Mouse (Mus musculus): ENCODE measurements at regions not wholly inside any gene's neighbourhood (a gene's known extent, or its start where the extent isn't known, plus 50 kb on each side); places are given as distances from the start of the nearest gene placed in this dataset.
A peak's percentile ranks its signal among the peaks of the same experiment; 100 is the strongest.
"Not testable (repeated sequence)": the region's sequence is repeated elsewhere in the genome, so short reads cannot be mapped to it uniquely, and the experiment has no call there.

GRCm38 (mm10) chr6:48222971-48223370, 136.6 kb upstream of the Zfp746 start:
- no peaks in the 10 kb centered on the region for H3K4me1 ChIP-seq (replicated peaks; ENCODE audit: control insufficient read depth, insufficient read depth, low read length)
- no peaks in the 10 kb centered on the region for H3K27me3 ChIP-seq (ENCODE audit: control insufficient read depth, insufficient read depth, low read depth, low read length)
- H3K9ac ChIP-seq (ENCODE audit: low read length) = no peak overlapping the region
- no peaks in the 10 kb centered on the region for H3K9me3 ChIP-seq (ENCODE audit: control insufficient read depth, low read length)
- H3K4me2 ChIP-seq (ENCODE audit: low read depth, low read length) = no peak overlapping the region
- no peaks in the 10 kb centered on the region for H3K36me3 ChIP-seq (ENCODE audit: control insufficient read depth, insufficient read depth, low read length)
- ATAC-seq (ENCODE audit: low read depth) = no peak
- H3K27ac ChIP-seq (ENCODE audit: low read length) = no peak overlapping the region
- H3K4me3 ChIP-seq (ENCODE audit: low read length) = no peak overlapping the region

- not testable (repeated sequence) for H3K27me3 ChIP-seq (ENCODE audit: control insufficient read depth, insufficient read depth, low read depth, low read length); H3K9me3 ChIP-seq (ENCODE audit: control insufficient read depth, low read length); H3K4me1 ChIP-seq (replicated peaks; ENCODE audit: control insufficient read depth, insufficient read depth, low read length); ATAC-seq (ENCODE audit: low read depth); H3K27ac ChIP-seq (ENCODE audit: low read length); H3K36me3 ChIP-seq (ENCODE audit: control insufficient read depth, insufficient read depth, low read length); H3K9ac ChIP-seq (ENCODE audit: low read length); H3K4me3 ChIP-seq (ENCODE audit: low read length); H3K4me2 ChIP-seq (ENCODE audit: low read depth, low read length)
- 51% methylated on average over 1 of the region's 1 CpGs for WGBS
Measured at GRCm38 (mm10) chr6:48221806-48222205, 135.4 kb upstream of the Zfp746 start.

- 80% methylated on average over 4 of the region's 4 CpGs for WGBS
- no peaks in the 10 kb centered on the region for H3K27me3 ChIP-seq (ENCODE audit: control insufficient read depth, insufficient read depth, low read depth, low read length)
Measured at GRCm38 (mm10) chr6:48215212-48215611, 128.8 kb upstream of the Zfp746 start.

GRCm38 (mm10) chr6:48209739-48210138, 123.3 kb upstream of the Zfp746 start:
- Histone ChIP-seq H3K9ac (ENCODE audit: low read length) (no peak overlapping the region), H3K4me1 (replicated peaks; ENCODE audit: control insufficient read depth, insufficient read depth, low read length) (no peaks in the 10 kb centered on the region), H3K4me3 (ENCODE audit: low read length) (no peak overlapping the region), H3K4me2 (ENCODE audit: low read depth, low read length) (no peak overlapping the region), H3K9me3 (ENCODE audit: control insufficient read depth, low read length) (no peaks in the 10 kb centered on the region), H3K36me3 (ENCODE audit: control insufficient read depth, insufficient read depth, low read length) (no peaks in the 10 kb centered on the region), H3K27me3 (ENCODE audit: control insufficient read depth, insufficient read depth, low read depth, low read length) (no peaks in the 10 kb centered on the region), H3K27ac (ENCODE audit: low read length) (no peak overlapping the region)
- no peak for ATAC-seq (ENCODE audit: low read depth)
- 79% methylated on average over 2 of the region's 2 CpGs for WGBS

More at GRCm38 (mm10) chr6:48215212-48215611, 128.8 kb upstream of the Zfp746 start:
- no peak overlapping the region for H3K4me2 ChIP-seq (ENCODE audit: low read depth, low read length)
- H3K9ac ChIP-seq (ENCODE audit: low read length) = no peak overlapping the region
- H3K36me3 ChIP-seq (ENCODE audit: control insufficient read depth, insufficient read depth, low read length) = no peaks in the 10 kb centered on the region
- no peak overlapping the region for H3K27ac ChIP-seq (ENCODE audit: low read length)
- no peaks in the 10 kb centered on the region for H3K9me3 ChIP-seq (ENCODE audit: control insufficient read depth, low read length)
- no peak overlapping the region for H3K4me3 ChIP-seq (ENCODE audit: low read length)
- ATAC-seq (ENCODE audit: low read depth) = no peak
- no peaks in the 10 kb centered on the region for H3K4me1 ChIP-seq (replicated peaks; ENCODE audit: control insufficient read depth, insufficient read depth, low read length)

GRCm38 (mm10) chr6:48209103-48209502, 122.7 kb upstream of the Zfp746 start:
- Histone ChIP-seq H3K36me3 (ENCODE audit: control insufficient read depth, insufficient read depth, low read length) (no peaks in the 10 kb centered on the region), H3K4me2 (ENCODE audit: low read depth, low read length) (no peak overlapping the region), H3K9me3 (ENCODE audit: control insufficient read depth, low read length) (no peaks in the 10 kb centered on the region), H3K4me1 (replicated peaks; ENCODE audit: control insufficient read depth, insufficient read depth, low read length) (no peaks in the 10 kb centered on the region), H3K9ac (ENCODE audit: low read length) (no peak overlapping the region), H3K27me3 (ENCODE audit: control insufficient read depth, insufficient read depth, low read depth, low read length) (no peaks in the 10 kb centered on the region), H3K27ac (ENCODE audit: low read length) (no peak overlapping the region), H3K4me3 (ENCODE audit: low read length) (no peak overlapping the region)
- ATAC-seq (ENCODE audit: low read depth) = no peak
- 78% methylated on average over 2 of the region's 2 CpGs for WGBS

GRCm38 (mm10) chr6:48205722-48206121, 119.3 kb upstream of the Zfp746 start:
- Histone ChIP-seq H3K27me3 (ENCODE audit: control insufficient read depth, insufficient read depth, low read depth, low read length) (no peaks in the 10 kb centered on the region), H3K36me3 (ENCODE audit: control insufficient read depth, insufficient read depth, low read length) (no peaks in the 10 kb centered on the region), H3K4me3 (ENCODE audit: low read length) (no peak overlapping the region), H3K9me3 (ENCODE audit: control insufficient read depth, low read length) (no peaks in the 10 kb centered on the region), H3K4me2 (ENCODE audit: low read depth, low read length) (no peak overlapping the region), H3K4me1 (replicated peaks; ENCODE audit: control insufficient read depth, insufficient read depth, low read length) (no peaks in the 10 kb centered on the region), H3K9ac (ENCODE audit: low read length) (no peak overlapping the region), H3K27ac (ENCODE audit: low read length) (no peak overlapping the region)
- no peak for ATAC-seq (ENCODE audit: low read depth)
- 90% methylated on average over 5 of the region's 5 CpGs for WGBS

- H3K27ac ChIP-seq (ENCODE audit: low read length) = no peak overlapping the region
- H3K4me1 ChIP-seq (replicated peaks; ENCODE audit: control insufficient read depth, insufficient read depth, low read length) = no peaks in the 10 kb centered on the region
- no peaks in the 10 kb centered on the region for H3K27me3 ChIP-seq (ENCODE audit: control insufficient read depth, insufficient read depth, low read depth, low read length)
- no peak overlapping the region for H3K4me3 ChIP-seq (ENCODE audit: low read length)
- no peaks in the 10 kb centered on the region for H3K36me3 ChIP-seq (ENCODE audit: control insufficient read depth, insufficient read depth, low read length)
- ATAC-seq (ENCODE audit: low read depth) = no peak
- WGBS = 54% methylated on average over 3 of the region's 3 CpGs
- H3K4me2 ChIP-seq (ENCODE audit: low read depth, low read length) = no peak overlapping the region
- H3K9me3 ChIP-seq (ENCODE audit: control insufficient read depth, low read length) = no peaks in the 10 kb centered on the region
- no peak overlapping the region for H3K9ac ChIP-seq (ENCODE audit: low read length)
Measured at GRCm38 (mm10) chr6:48199951-48200350, 113.6 kb upstream of the Zfp746 start.

GRCm38 (mm10) chr6:48198806-48199205, 112.4 kb upstream of the Zfp746 start:
- H3K4me2 ChIP-seq (ENCODE audit: low read depth, low read length) = no peak overlapping the region
- no peaks in the 10 kb centered on the region for H3K27me3 ChIP-seq (ENCODE audit: control insufficient read depth, insufficient read depth, low read depth, low read length)
- H3K9me3 ChIP-seq (ENCODE audit: control insufficient read depth, low read length) = no peaks in the 10 kb centered on the region
- H3K9ac ChIP-seq (ENCODE audit: low read length) = no peak overlapping the region
- no peak overlapping the region for H3K27ac ChIP-seq (ENCODE audit: low read length)
- H3K4me3 ChIP-seq (ENCODE audit: low read length) = no peak overlapping the region
- no peak for ATAC-seq (ENCODE audit: low read depth)
- H3K4me1 ChIP-seq (replicated peaks; ENCODE audit: control insufficient read depth, insufficient read depth, low read length) = no peaks in the 10 kb centered on the region
- WGBS = 92% methylated on average over 1 of the region's 1 CpGs
- H3K36me3 ChIP-seq (ENCODE audit: control insufficient read depth, insufficient read depth, low read length) = no peaks in the 10 kb centered on the region

- Histone ChIP-seq H3K36me3 (ENCODE audit: control insufficient read depth, insufficient read depth, low read length) (no peaks in the 10 kb centered on the region), H3K27me3 (ENCODE audit: control insufficient read depth, insufficient read depth, low read depth, low read length) (no peaks in the 10 kb centered on the region), H3K4me1 (replicated peaks; ENCODE audit: control insufficient read depth, insufficient read depth, low read length) (no peaks in the 10 kb centered on the region), H3K9me3 (ENCODE audit: control insufficient read depth, low read length) (no peaks in the 10 kb centered on the region), H3K4me3 (ENCODE audit: low read length) (no peak overlapping the region), H3K4me2 (ENCODE audit: low read depth, low read length) (no peak overlapping the region), H3K27ac (ENCODE audit: low read length) (no peak overlapping the region), H3K9ac (ENCODE audit: low read length) (no peak overlapping the region)
- 84% methylated on average over 4 of the region's 4 CpGs for WGBS
- no peak for ATAC-seq (ENCODE audit: low read depth)
Measured at GRCm38 (mm10) chr6:48197696-48198378, 111.4 kb upstream of the Zfp746 start.

- H3K9me3 ChIP-seq (ENCODE audit: control insufficient read depth, low read length); H3K36me3 ChIP-seq (ENCODE audit: control insufficient read depth, insufficient read depth, low read length); H3K27me3 ChIP-seq (ENCODE audit: control insufficient read depth, insufficient read depth, low read depth, low read length); H3K4me3 ChIP-seq (ENCODE audit: low read length); H3K9ac ChIP-seq (ENCODE audit: low read length); H3K4me1 ChIP-seq (replicated peaks; ENCODE audit: control insufficient read depth, insufficient read depth, low read length); H3K4me2 ChIP-seq (ENCODE audit: low read depth, low read length); H3K27ac ChIP-seq (ENCODE audit: low read length): not testable (repeated sequence)
- peak; percentile 59 for ATAC-seq (ENCODE audit: low read depth)
- WGBS = 67% methylated on average over 2 of the region's 2 CpGs
Measured at GRCm38 (mm10) chr6:48188363-48188762, 102.0 kb upstream of the Zfp746 start.

Measured in lung, embryonic 16.5 days (tissue).